Mouse (Mus musculus) E14TG2a.4 (cell line): ENCODE measurements around the gene Auts2.

Experiments used
- CTCF ChIP-seq: conservative IDR thresholded peaks from 2 replicates; pipeline ENCODE4 v1.5.1; 2014; ENCODE audit warnings: low read length
- NANOG ChIP-seq: IDR thresholded peaks from 2 replicates; pipeline ENCODE4 v1.6.1; 2014; ENCODE audit warnings: borderline replicate concordance, low read length, mixed read lengths

DNA sequence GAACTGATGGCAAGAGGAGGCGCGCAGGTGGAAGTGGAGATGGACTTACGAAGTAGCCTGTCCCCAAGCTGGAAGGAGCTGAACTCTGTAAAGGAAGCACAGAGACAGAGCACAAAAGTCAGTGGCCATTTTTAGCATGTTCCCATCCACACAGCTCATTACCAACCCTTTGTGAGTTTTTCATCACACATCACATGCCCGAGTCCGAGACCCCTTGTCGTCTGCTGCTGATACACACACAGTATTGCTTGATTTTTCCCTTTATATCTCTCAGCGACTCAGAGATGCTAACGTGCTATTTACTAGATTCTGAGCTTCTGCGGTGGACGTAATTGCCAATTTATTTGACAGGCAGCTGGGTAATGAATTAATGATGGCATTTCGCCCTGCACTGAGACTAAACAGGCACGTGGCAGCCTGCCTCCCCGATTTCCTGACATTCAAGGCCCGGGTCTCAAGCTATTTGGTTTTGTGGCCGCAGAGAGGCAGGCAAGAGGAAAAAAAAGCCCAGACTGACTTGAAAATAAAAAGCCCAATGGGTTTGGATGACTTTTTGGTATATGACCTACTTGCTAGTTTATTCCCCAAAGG, 512.1 kb downstream of the Auts2 start:
- TF ChIP-seq CTCF (no peak), NANOG (no peak)
